Mouse (Mus musculus): ENCODE measurements around the gene Gdpd3.
A peak's percentile ranks its signal among the peaks of the same experiment; 100 is the strongest.
"Not testable (repeated sequence)": the region's sequence is repeated elsewhere in the genome, so short reads cannot be mapped to it uniquely, and the experiment has no call there.

Gdpd3 gene

GRCm38 (mm10) chr7:126760956-126761355 is 5.2 kb upstream of the Gdpd3 start:
- no peak for DNase-seq (ENCODE audit: low spot score)

GRCm38 (mm10) chr7:126761529-126762067 is 4.5 kb upstream of the Gdpd3 start:
- DNase-seq (ENCODE audit: low spot score), result no peak

GRCm38 (mm10) chr7:126762471-126763008 is 3.6 kb upstream of the Gdpd3 start:
- DNase-seq (ENCODE audit: low spot score), result no peak

GRCm38 (mm10) chr7:126765540-126765939 is 594 bp upstream of the Gdpd3 start:
- no peak for DNase-seq (ENCODE audit: low spot score)

GRCm38 (mm10) chr7:126767001-126767400 is 867 bp downstream of the Gdpd3 start:
- DNase-seq (ENCODE audit: low spot score), result no peak

- no peak for DNase-seq (ENCODE audit: low spot score)
These were observed 4.7 kb downstream of the Gdpd3 start for GRCm38 (mm10) chr7:126770784-126771183.

GRCm38 (mm10) chr7:126773351-126773750 is 7.2 kb downstream of the Gdpd3 start:
- no peak for DNase-seq (ENCODE audit: low spot score)

GRCm38 (mm10) chr7:126774463-126774862 is 8.3 kb downstream of the Gdpd3 start:
- no peak for DNase-seq (ENCODE audit: low spot score)

GRCm38 (mm10) chr7:126775185-126775977 is 9.2 kb downstream of the Gdpd3 start:
- no peak for DNase-seq (ENCODE audit: low spot score)

- no peak for DNase-seq (ENCODE audit: low spot score)
These were observed 9.8 kb downstream of the Gdpd3 start for GRCm38 (mm10) chr7:126775978-126776234.

GRCm38 (mm10) chr7:126776598-126777057 is 10.5 kb downstream of the Gdpd3 start, which contains the start of gene Ypel3:
Gene Ypel3, plus strand, starts transcription at chr7:126776955.
- peak; percentile 88 for DNase-seq (ENCODE audit: low spot score)

- no peak for DNase-seq (ENCODE audit: low spot score)
These were observed 11.3 kb downstream of the Gdpd3 start for GRCm38 (mm10) chr7:126777476-126777875.

- DNase-seq (ENCODE audit: low spot score), result no peak
These were observed 12.0 kb downstream of the Gdpd3 start for GRCm38 (mm10) chr7:126778147-126778546.

- DNase-seq (ENCODE audit: low spot score), result not testable (repeated sequence)
These were observed 13.0 kb downstream of the Gdpd3 start for GRCm38 (mm10) chr7:126779101-126779500.

GRCm38 (mm10) chr7:126779983-126780970 is 14.1 kb downstream of the Gdpd3 start:
- peak; percentile 79 for DNase-seq (ENCODE audit: low spot score)

- no peak for DNase-seq (ENCODE audit: low spot score)
These were observed 15.0 kb downstream of the Gdpd3 start, which contains the start of gene Tbx6 for GRCm38 (mm10) chr7:126780971-126781635. Gene Tbx6, plus strand, starts transcription at chr7:126781483.

GRCm38 (mm10) chr7:126781661-126782370 is 15.7 kb downstream of the Gdpd3 start:
- no peak for DNase-seq (ENCODE audit: low spot score)

GRCm38 (mm10) chr7:126782693-126783092 is 16.6 kb downstream of the Gdpd3 start:
- DNase-seq (ENCODE audit: low spot score), result no peak

GRCm38 (mm10) chr7:126784469-126784868 is 18.3 kb downstream of the Gdpd3 start:
- DNase-seq (ENCODE audit: low spot score), result no peak

GRCm38 (mm10) chr7:126785056-126785455 is 18.9 kb downstream of the Gdpd3 start:
- DNase-seq (ENCODE audit: low spot score), result no peak

GRCm38 (mm10) chr7:126786142-126786541 is 20.0 kb downstream of the Gdpd3 start:
- DNase-seq (ENCODE audit: low spot score), result no peak

Measured in spleen, adult 12 weeks (tissue).